In genomic region chr3:38299236-38299897, GRCm38 (mm10) we compare ENCODE assay signal across 9 mouse cellular contexts.
DNase-seq lines count a peak whose midpoint lies in the region; ATAC-seq and TF ChIP-seq lines count a peak whose summit lies in the region.
"Had no signal": no experiment of that assay in that cellular context is flagged by ENCODE, and none has a peak within 500 bp of the region (broad histone marks: within the 10 kb centered on the region; RNA-seq: fewer than 3 reads in every experiment).

No protein-coding gene starts in this region.

- TF ChIP-seq CTCF in midbrain, postnatal 0 days (IDR thresholded peaks at IDR 0.05): no peak

- peak overlapping the region; percentile 44 for H3K27ac ChIP-seq in forebrain, embryonic 13.5 days
- no peak overlapping the region for H3K27ac ChIP-seq in midbrain, postnatal 0 days (ENCODE audit: low read depth, low read length)
- H3K27ac ChIP-seq: liver, embryonic 13.5 days had no signal

- H3K4me2 ChIP-seq in forebrain, embryonic 13.5 days: no peak overlapping the region
- no peak overlapping the region for H3K4me2 ChIP-seq in midbrain, postnatal 0 days (ENCODE audit: low read depth, low read length, poor library complexity, severe bottlenecking)
- H3K4me2 ChIP-seq: liver, embryonic 13.5 days had no signal

- 17% methylated on average over 2 of the region's 2 CpGs for WGBS in forebrain, embryonic 13.5 days
- 13% methylated on average over 2 of the region's 2 CpGs for WGBS in midbrain, postnatal 0 days

- no peaks in the 10 kb centered on the region for H3K36me3 ChIP-seq in forebrain, embryonic 13.5 days (ENCODE audit: poor library complexity, severe bottlenecking)
- H3K36me3 ChIP-seq in midbrain, postnatal 0 days (ENCODE audit: insufficient read depth, low read length): no peaks in the 10 kb centered on the region
- H3K36me3 ChIP-seq: liver, embryonic 13.5 days had no signal

- no peak overlapping the region for H3K9ac ChIP-seq in forebrain, embryonic 13.5 days
- no peak overlapping the region for H3K9ac ChIP-seq in midbrain, postnatal 0 days (replicated peaks; ENCODE audit: low read length, poor library complexity, severe bottlenecking)
- H3K9ac ChIP-seq: liver, embryonic 13.5 days had no signal

- peaks cover 17% of the 10 kb centered on the region for H3K4me1 ChIP-seq in forebrain, embryonic 13.5 days
- no peaks in the 10 kb centered on the region for H3K4me1 ChIP-seq in midbrain, postnatal 0 days (ENCODE audit: insufficient read depth, low read length)

- no peaks in the 10 kb centered on the region for H3K27me3 ChIP-seq in forebrain, embryonic 13.5 days
- H3K27me3 ChIP-seq in midbrain, postnatal 0 days (ENCODE audit: insufficient read depth, low read length): no peaks in the 10 kb centered on the region
- H3K27me3 ChIP-seq: liver, embryonic 13.5 days had no signal

- DNase-seq in embryo, embryonic 10 days (ENCODE audit: low spot score): peak; percentile 33
- no peak for DNase-seq in embryo, embryonic 9.5 days (ENCODE audit: extremely low spot score)
- peak; percentile 3 for DNase-seq in ZHBTc4 (ENCODE audit: low read depth, low spot score)
- peak; percentile 18 for DNase-seq in layer of hippocampus, adult 9-11 months
- DNase-seq in midbrain, postnatal 0 days (ENCODE audit: low spot score): peak; percentile 81
- no peak for DNase-seq in retina, postnatal 1 day
- no peak for DNase-seq in gastrocnemius, adult 8-10 months (ENCODE audit: low spot score in 2 of 2)
- DNase-seq: liver, embryonic 13.5 days had no signal

- no peaks in the 10 kb centered on the region for H3K9me3 ChIP-seq in forebrain, embryonic 13.5 days (replicated peaks)
- H3K9me3 ChIP-seq in midbrain, postnatal 0 days (ENCODE audit: low read length): no peaks in the 10 kb centered on the region
- H3K9me3 ChIP-seq: liver, embryonic 13.5 days had no signal

- ATAC-seq in forebrain, embryonic 13.5 days: peak; percentile 98
- ATAC-seq in midbrain, postnatal 0 days (ENCODE audit: low FRiP score): peak; percentile 76

- no peak overlapping the region for H3K4me3 ChIP-seq in forebrain, embryonic 13.5 days
- no peak overlapping the region for H3K4me3 ChIP-seq in midbrain, postnatal 0 days (ENCODE audit: low read depth, low read length)
- H3K4me3 ChIP-seq: liver, embryonic 13.5 days had no signal

Comparison
In these comparisons a context has a peak if more than half of its experiments do, and no peak if none do; other contexts are left out.
1. DNase-seq: peak in embryo, embryonic 10 days (single experiment), ZHBTc4 (single experiment), layer of hippocampus, adult 9-11 months (single experiment) and midbrain, postnatal 0 days (single experiment); none in embryo, embryonic 9.5 days (single experiment), retina, postnatal 1 day (single experiment) and gastrocnemius, adult 8-10 months (0 of 2).